Mouse (Mus musculus): ENCODE measurements around the gene Wwc1. TPM values are rescaled to one million over a fixed set of nuclear protein-coding genes. Genes with fewer than 3 reads are reported as not detected.
"Not testable (repeated sequence)": the region's sequence is repeated elsewhere in the genome, so short reads cannot be mapped to it uniquely, and the experiment has no call there.

Wwc1 gene
- total RNA-seq, 2 experiments from 2014 or later = 121 to 137 TPM

DNA sequence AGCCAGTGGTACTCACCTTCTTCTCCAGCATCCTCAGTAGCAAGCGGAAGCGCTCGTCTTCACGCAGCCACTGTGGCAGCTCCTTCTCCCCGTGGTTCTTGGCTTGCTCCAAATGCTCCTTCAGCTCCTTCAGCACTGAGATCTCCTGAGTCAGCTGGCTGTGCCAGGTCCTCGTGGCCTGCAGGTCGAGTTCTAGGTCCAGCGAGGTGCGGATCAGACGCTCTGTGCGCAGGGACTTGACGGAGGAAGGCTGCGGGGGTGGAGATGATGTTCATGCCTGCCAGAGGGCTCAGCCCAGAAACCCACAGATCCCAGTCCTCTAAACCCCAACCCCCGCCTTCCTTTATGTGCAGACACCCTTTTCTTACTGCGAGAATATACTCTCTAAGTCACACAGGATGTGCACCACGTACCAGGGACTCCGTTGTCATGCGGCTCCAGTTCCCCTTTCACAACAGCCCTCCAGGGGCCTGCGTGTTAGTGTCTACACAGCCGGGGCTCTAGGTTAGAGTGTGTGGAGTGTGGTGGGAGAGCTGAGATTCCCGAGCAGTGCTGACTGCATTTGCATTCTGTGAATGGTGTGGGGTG lies 138.5 kb downstream of the Wwc1 start:
- no peak for DNase-seq (ENCODE audit: extremely low spot score in 1 of 2, low spot score in 2 of 2)
- H3K27ac ChIP-seq = no peak overlapping the region
- no peak overlapping the region for H3K4me3 ChIP-seq
- intact Hi-C loops (cut with DNase I) = no loop called here
- TF ChIP-seq CTCF (IDR thresholded peaks at IDR 0.05) = no peak

DNA sequence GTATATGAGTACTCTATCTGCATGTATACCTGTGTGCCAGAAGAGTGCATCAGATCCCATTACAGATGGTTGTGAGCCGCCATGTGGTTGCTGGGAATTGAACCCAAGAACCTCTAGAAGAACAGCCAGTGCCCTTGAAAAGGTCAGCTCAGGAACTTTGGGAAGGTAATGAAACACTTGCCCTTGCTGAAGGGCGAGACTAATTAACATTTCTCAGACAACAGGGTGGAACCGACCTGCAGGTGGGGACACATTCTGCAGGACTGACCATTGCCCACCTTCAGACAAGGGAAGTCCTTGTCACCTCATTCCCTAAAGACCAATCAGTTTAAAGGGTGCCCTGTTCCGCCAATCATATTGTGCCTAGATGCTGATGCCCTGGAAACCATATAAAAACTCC lies 139.5 kb downstream of the Wwc1 start:
- intact Hi-C loops (cut with DNase I); DNase-seq (ENCODE audit: extremely low spot score in 1 of 2, low spot score in 2 of 2); H3K4me3 ChIP-seq; H3K27ac ChIP-seq: not testable (repeated sequence)

DNA sequence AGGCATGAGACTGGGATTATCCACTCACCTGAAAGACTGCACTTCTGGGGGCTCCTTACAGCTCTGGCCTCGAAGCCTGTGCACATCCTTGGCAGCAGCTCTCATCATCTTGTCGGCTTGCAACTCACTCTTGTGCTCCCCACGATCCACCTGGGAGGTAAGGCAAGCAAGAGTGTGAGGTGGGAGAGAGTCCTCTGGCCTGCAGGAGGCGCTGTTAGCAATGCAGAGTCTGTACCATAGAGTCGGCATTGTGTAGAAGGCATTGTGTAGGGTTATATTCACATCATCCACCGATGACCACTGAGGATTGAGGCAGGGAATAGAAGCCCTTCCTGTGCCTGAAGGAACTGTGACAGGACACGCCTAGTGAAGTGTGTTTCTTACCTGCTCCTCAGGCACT lies 140.0 kb downstream of the Wwc1 start:
- Histone ChIP-seq H3K27ac (no peak overlapping the region), H3K4me3 (no peak overlapping the region)
- intact Hi-C loops (cut with DNase I) = no loop called here
- peak; percentile 30 for TF ChIP-seq CTCF (IDR thresholded peaks at IDR 0.05)
- DNase-seq (ENCODE audit: extremely low spot score in 1 of 2, low spot score in 2 of 2) = no peak

DNA sequence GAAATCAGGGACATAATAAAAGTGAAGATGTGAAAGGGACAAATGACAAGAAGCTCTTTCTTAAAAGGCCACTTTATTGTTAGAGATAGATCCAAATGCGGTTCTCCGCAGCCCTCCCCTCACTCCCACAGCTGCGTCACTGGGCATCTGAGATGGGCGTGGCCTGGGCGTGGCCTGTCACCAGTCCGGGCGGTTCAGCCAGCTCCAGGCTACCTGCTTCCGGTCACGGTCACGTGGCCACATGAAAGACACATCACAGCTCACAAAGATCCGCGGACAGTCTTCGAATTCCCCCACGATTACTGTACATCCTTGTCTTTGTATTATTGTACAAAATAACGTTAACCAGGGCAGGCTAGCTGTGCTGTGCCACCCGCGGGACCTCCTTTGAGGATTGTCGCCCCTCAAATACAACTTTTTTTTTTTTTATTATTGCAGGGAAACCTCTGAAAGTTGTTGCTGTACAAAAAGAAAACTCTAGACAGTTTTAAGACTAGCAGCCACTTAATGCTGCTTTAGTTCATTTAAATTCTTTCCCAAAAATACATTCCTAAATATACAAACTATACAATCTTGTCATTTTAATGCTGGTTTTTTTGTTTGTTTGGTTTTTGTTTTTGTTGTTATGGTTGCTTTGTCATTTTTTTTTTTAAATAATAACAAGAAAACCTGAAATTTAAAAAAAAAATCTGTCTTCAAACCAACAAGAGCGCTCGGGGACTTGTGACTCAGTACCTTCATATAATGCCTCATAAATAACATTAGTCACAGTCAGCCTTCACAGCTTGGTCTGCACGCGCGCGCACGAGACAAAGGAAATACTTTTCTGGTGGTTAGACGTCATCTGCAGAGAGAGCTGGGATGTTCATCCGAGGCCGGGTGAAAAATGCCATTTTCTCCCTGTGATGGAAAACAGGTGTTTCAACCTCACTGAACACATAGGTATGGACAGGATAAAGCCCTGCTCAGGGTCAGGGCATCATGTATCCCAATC lies 141.7 kb downstream of the Wwc1 start:
- no peak for TF ChIP-seq CTCF (IDR thresholded peaks at IDR 0.05)
- DNase-seq (ENCODE audit: extremely low spot score in 1 of 2, low spot score in 2 of 2) = peak; percentile 68 to 72
- peak overlapping the region; percentile 33; the same call in 1 of the 2 replicates for H3K27ac ChIP-seq
- intact Hi-C loops (cut with DNase I) = no loop called here
- H3K4me3 ChIP-seq = peak overlapping the region; percentile 35

DNA sequence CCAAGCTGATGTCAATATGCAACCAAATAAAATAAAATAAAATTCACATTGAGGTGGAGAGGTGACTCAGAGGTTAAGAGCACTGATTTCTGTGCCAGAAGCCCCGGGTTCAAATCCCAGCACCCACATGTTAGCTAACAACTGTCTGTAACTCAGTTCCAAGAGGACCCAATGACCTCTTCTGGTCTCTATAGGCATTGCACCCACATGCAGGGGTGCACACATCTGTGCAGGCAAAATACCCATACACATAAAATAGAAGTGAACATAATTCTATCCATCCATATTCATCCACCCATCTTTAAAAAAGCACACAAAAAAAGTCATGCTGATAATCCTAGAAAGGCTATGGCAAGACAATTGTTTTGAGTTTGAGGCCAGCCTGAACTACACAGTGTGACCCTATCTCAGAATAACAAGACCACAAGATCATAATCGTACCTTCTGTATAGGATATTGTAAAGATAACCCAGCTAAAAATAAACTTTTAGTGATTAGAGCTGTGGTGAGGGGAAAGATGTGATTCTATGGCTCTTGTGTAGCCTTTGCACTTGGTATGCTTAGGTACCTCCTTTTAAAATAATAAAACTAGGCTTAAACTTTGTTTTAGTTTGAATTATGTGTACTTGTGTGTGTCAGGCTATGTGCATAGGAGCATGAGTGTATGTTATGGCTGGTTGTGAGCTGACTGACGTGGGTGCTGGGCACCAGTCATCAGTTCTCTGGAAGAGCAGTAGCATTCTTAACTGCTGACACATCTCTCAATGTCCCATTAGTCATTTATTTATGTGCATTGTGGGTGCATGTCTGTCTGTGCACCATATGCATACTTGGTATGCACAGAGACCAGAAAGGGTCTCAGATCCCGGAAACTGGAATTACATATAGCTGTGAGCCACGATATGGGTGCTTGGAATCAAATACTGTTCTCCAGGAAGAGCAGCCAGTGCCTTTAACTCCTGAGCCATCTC lies 142.9 kb downstream of the Wwc1 start:
- Histone ChIP-seq H3K4me3 (no peak overlapping the region), H3K27ac (peak overlapping the region; percentile 33; the same call in 1 of the 2 replicates)
- DNase-seq (ENCODE audit: extremely low spot score in 1 of 2, low spot score in 2 of 2) = no peak
- intact Hi-C loops (cut with DNase I) = no loop called here
- TF ChIP-seq CTCF (IDR thresholded peaks at IDR 0.05) = peak; percentile 9

DNA sequence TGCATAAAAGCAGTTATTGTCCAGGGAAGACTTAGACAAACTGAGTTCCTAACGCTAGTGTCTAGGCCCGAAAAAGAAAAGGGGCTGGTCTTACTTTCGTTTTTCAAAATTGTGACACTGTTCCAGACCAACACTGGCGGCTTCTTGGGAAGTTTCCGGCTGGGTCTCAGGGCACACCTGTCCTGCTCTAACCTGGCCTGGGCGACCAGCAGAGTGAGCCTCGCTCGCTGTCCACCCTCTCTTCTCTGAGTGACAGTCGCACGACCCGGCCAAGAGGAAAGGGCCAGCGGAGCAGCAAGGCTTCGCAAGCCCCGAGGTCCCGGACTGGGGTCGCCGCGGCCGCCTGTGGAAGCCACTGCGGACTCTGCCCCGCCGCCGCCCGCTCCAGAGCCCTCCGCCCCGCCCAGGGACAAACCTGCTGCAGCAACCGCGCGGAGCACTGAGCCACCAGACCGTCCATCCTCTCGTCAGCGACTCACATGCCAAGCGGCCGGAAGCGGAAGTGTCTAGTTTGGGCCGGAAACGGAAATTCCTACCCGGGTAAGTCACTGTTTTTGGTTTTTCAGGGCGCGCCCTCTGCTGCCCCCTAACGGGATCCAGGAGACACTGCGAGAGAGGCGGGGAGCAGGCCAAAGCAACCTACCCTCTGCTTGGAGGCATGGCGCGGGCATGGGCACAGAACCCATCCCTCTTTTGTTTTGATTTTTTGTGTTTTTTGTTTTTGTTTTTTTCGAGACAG lies 146.1 kb downstream of the Wwc1 start, which contains the start of gene Rars:
Gene Rars, minus strand, starts transcription at position 485 of the 739 bp plus-strand sequence.
- TF ChIP-seq CTCF (IDR thresholded peaks at IDR 0.05) = peak; percentile 99
- DNase-seq (ENCODE audit: extremely low spot score in 1 of 2, low spot score in 2 of 2) = peak; percentile 93 to 95
- Histone ChIP-seq H3K4me3 (peak within 1 kb of the TSS; percentile 88), H3K27ac (peak within 1 kb of the TSS; percentile 66; the same call in 1 of the 2 replicates)
- intact Hi-C loops (cut with DNase I) = loop anchor here (2.0 to 5.0 kb wide), 2 partner anchors 67 to 167 kb away; partner anchors contain the start of gene Pank3

DNA sequence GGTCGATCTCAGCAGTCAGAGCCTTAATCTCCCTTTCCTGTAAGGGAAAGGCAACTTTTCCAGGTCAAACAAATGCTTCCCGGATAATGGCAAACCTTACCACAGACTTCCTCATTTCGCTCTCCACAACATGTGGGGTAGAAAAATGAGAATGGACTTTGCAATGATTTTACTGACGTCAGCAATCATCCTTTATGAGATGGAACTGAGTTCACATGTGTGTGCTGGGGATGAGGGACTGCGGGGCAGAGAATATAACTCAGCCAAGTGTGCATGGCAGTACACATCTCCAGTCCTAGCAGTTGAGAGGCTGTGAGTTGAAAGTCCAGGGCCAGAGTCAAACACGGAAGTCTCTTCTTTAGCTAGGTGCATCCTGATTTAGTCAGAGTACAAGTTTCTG lies 147.1 kb downstream of the Wwc1 start:
- no peak for DNase-seq (ENCODE audit: extremely low spot score in 1 of 2, low spot score in 2 of 2)
- H3K4me3 ChIP-seq = peak overlapping the region; percentile 88
- no peak overlapping the region for H3K27ac ChIP-seq
- intact Hi-C loops (cut with DNase I) = loop anchor here (5.0 kb wide), 1 partner anchor 66 kb away; the partner anchor contains the start of gene Pank3
- no peak for TF ChIP-seq CTCF (IDR thresholded peaks at IDR 0.05)

DNA sequence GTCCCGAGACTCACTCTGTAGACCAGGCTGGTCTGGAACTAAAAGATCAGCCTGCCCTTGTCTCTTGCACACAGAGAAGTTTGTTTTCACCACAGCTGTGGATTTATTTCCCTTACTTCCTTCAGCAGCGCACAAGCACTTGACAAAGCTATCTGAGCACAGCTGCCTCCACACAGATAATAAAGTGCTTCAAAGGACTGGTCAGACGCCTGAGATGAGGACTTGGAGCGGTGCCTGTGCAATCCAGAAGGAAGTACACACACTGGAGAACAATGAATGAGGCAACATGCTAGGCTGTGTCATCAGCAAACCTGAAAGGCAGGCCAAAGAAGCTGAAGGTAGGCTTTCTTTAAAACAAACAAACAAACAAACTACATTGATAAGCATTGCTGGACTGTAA lies 148.2 kb downstream of the Wwc1 start:
- no peak overlapping the region for H3K27ac ChIP-seq
- no peak for TF ChIP-seq CTCF (IDR thresholded peaks at IDR 0.05)
- intact Hi-C loops (cut with DNase I) = loop anchor here (5.0 kb wide), 1 partner anchor 65 kb away; the partner anchor contains the start of gene Pank3
- H3K4me3 ChIP-seq = no peak overlapping the region
- DNase-seq (ENCODE audit: extremely low spot score in 1 of 2, low spot score in 2 of 2) = no peak

DNA sequence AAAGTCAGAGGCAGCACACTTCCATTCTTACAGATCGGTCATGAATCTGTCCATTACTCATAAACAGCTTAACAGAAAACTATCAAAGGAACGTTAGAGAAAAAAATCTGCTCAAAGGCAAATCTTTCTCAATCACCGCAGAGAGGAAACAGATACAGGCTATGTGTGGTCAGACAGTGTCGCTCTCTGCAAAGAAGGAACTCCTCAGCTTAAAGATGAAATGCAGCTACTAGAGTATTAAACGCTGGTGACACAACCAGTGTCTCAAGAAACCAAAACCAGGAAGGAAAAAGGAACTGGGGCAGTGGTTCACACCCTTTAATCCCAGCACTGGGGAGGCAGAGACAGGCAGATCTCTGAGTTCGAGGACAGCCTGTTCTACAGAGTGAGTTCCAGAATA lies 152.6 kb downstream of the Wwc1 start:
- DNase-seq (ENCODE audit: extremely low spot score in 1 of 2, low spot score in 2 of 2) = no peak
- H3K27ac ChIP-seq = no peak overlapping the region
- intact Hi-C loops (cut with DNase I) = no loop called here
- no peak overlapping the region for H3K4me3 ChIP-seq
- no peak for TF ChIP-seq CTCF (IDR thresholded peaks at IDR 0.05)

DNA sequence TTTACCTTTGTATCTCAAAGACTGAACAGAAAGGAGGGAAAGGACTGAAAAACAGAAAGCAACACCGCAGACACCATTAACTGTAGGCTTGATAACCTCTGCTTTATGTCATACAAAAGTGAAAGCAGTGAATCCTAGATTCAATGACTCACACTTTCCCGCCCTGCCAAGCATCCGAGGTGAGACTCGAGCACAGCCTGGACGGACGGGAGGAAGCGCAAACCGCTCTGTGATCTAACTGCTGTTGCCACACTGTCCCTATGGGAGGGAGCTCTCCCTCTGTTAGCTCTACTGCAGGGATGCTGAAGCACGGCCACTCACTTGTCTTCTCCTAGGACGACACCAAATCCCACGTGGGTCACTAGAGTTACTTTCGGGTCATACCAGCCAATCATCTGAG lies 164.0 kb downstream of the Wwc1 start:
- DNase-seq (ENCODE audit: extremely low spot score in 1 of 2, low spot score in 2 of 2) = no peak
- no peak overlapping the region for H3K4me3 ChIP-seq
- no peak for TF ChIP-seq CTCF (IDR thresholded peaks at IDR 0.05)
- intact Hi-C loops (cut with DNase I) = loop anchor here (10.0 kb wide), 1 partner anchor 982 kb away; the partner anchor contains the start of gene Spdl1
- H3K27ac ChIP-seq = no peak overlapping the region

Data from left cerebral cortex, adult 2 months (tissue).